7 mouse cellular contexts compared by ENCODE assay signal in the genomic region with DNA sequence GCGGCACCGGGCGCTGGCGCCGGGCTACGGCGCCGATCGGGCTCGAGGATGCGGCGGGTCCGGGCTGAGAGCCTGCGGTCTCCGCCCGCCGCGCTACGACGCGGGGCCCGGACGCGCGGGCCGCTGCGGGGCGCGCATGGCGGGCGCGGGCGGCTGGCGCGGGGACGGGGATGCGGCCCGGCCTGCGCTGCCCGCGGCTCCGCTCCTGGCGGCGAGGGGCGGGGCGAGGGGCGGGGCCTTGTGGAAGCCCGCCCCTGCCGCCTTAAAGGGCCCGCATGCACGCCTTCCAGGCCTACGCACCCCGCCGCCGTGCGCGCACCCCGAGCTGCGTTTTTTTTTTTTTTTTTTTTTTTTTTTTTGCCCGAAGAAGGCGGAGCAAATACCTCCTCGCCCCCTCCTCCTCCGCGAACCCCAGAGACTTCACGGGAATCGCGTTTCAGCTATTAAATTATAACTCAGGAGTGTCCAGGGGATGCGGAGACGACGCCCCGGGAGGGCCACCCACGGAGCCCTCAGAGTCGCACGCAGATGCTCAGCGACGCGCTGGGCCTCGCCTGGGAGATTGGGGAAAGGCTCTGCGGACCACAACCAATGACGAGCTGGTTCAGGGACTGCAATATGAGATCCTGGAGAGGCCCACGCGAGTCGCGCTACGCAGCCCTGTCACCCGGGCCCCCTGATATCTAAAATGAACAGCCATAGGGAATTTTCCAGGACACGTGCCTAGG. TPM values are rescaled to one million over a fixed set of nuclear protein-coding genes. Genes with fewer than 3 reads are reported as not detected.
DNase-seq lines count a peak whose midpoint lies in the region; ATAC-seq and TF ChIP-seq lines count a peak whose summit lies in the region.

A gene (minus strand): TSS at position 213 of the 728 bp plus-strand sequence.

- intact Hi-C loops in left cerebral cortex, postnatal 10 days (cut with DNase I) = loop anchor here (5.0 kb wide), 2 partner anchors 37 to 88 kb away; no protein-coding TSS in a partner anchor

- H3K27ac ChIP-seq in cortical plate, adult 2 months (ENCODE audit: insufficient read depth, low read length) = peak within 1 kb of the TSS; percentile 96

- peak; percentile 19; the same call in 1 of the 2 replicates for TF ChIP-seq POLR2A in cortical plate, adult 2 months (IDR thresholded peaks at IDR 0.05; ENCODE audit: extremely low read depth, insufficient read depth, low read length)

- H3K4me3 ChIP-seq in cortical plate, adult 2 months (ENCODE audit: insufficient read depth, low read length) = peak within 1 kb of the TSS; percentile 69

- TF ChIP-seq CTCF in cortical plate, adult 2 months (IDR thresholded peaks at IDR 0.05; ENCODE audit: extremely low read depth, insufficient read depth, low read length) = no peak

- DNase-seq in adrenal gland, adult (ENCODE audit: inconsistent age in 2 of 2, low spot score in 1 of 2) = peak; percentile 89 to 94
- peak; percentile 86 for DNase-seq in gastrocnemius, postnatal 10 days
- DNase-seq in induced T-regulatory cell, adult 2 months (ENCODE audit: low read depth) = peak; percentile 90
- DNase-seq in left cerebral cortex, postnatal 10 days (ENCODE audit: extremely low spot score in 1 of 2, low spot score in 2 of 2) = peak; percentile 79 to 93
- DNase-seq in right cerebral cortex, postnatal 25 days = peak; percentile 89

- H3K4me1 ChIP-seq in cortical plate, adult 2 months (ENCODE audit: control insufficient read depth, insufficient read depth, low read length) = peaks cover 17% of the 10 kb centered on the region

- peak; percentile 35 for ATAC-seq in megakaryocyte progenitor cell, adult 5-6 weeks (replicated peaks; ENCODE audit: poor library complexity)

RNA-seq across cellular contexts. Expression of the gene that starts here (rescaled TPM):
- 74.6 and 76.1 TPM in 2 replicates for polyA plus RNA-seq in cortical plate, adult 2 months (2012; rRNA removed)
- total RNA-seq in gastrocnemius, postnatal 10 days (2021) = 100 to 1,000 TPM; 116 to 123 TPM
- total RNA-seq in left cerebral cortex, postnatal 10 days (2021) = 100 to 1,000 TPM; 131 to 146 TPM
- total RNA-seq in megakaryocyte progenitor cell, adult 5-6 weeks (2015) = 50.1 and 57.3 TPM in 2 replicates
- total RNA-seq in megakaryocyte progenitor cell, adult 5-6 weeks (2017) = 8.4 and 10.9 TPM in 2 replicates

Comparison
In these comparisons a context has a peak if more than half of its experiments do, and no peak if none do; other contexts are left out.
1. Peak in every context shown above with its lines: DNase-seq, ATAC-seq, H3K4me3 ChIP-seq and H3K27ac ChIP-seq.